Mouse (Mus musculus): ENCODE measurements around the gene Npcd.

GRCm38 (mm10) chr15:79834130-79834880 lies at the start of gene Npcd, which contains the start of gene Cbx6:
- no peak for TF ChIP-seq CTCF (IDR thresholded peaks at IDR 0.05; ENCODE audit: borderline replicate concordance, control insufficient read depth, extremely low read depth, insufficient read depth, low read length, poor library complexity)
- TF ChIP-seq POLR2A (IDR thresholded peaks at IDR 0.05; ENCODE audit: control insufficient read depth, extremely low read depth, insufficient read depth, low read length, poor library complexity) = peak; percentile 92
